Mouse (Mus musculus) kidney, adult 11 months (tissue): ENCODE data around the gene Cinp.

ENCODE experiments used
- DNase-seq: peaks from one replicate; pipeline ENCODE4 v3.0.0; 2022

Cinp gene

GRCm38 (mm10) chr12:110830293-110831024 lies 58.5 kb downstream of the Cinp start:
- no peak for DNase-seq

- no peak for DNase-seq
These were observed 60.0 kb downstream of the Cinp start for GRCm38 (mm10) chr12:110828908-110829307.
